Mouse (Mus musculus) fat pad, adult 2 months (tissue): ENCODE data around the gene Smim5.

Source experiments
- DNase-seq: peaks from one replicate; pipeline ENCODE4 v3.0.0-alpha.2; 2011; ENCODE audit warnings: low read depth, low spot score; ENCODE audit errors: extremely low read depth

Gene Smim5

DNA sequence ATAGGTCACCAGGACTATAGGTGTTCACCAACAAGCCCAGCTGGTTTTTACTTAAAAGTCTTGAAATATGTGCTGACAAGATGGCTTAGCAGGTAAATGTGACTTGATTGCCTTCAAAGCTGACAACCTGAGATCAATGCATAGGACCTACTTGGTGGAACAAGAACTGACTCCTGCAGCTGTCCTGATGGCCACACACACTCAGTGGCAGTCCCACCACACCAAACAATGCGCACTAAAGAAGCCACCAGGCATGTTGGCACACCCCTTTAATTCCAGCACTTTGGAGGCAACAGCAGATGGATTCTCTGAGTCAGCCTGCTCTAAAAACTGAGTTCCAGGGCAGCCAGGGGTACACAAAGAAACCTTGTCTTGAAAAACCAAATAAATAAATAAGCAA is 22.2 kb downstream of the Smim5 start:
- DNase-seq: no peak

DNA sequence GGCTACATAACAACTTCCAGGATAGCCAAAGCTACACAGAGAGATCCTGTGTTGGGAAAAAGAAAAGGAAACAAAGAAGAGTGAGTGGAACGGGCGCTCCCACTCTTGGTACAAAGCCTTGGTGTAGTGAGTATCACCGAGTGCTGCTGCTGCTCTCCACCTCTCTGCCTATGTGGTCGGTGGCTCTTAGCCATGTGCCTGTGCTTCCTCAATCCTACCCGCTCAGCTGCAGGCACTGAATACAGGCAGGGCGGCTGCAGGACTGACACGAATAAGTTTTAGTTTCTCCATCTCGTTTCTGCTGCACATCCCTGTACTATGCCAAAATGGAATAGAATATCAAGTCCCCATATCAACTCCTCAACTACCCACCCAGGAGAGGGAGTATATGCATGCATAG is 29.3 kb downstream of the Smim5 start:
- DNase-seq: no peak

DNA sequence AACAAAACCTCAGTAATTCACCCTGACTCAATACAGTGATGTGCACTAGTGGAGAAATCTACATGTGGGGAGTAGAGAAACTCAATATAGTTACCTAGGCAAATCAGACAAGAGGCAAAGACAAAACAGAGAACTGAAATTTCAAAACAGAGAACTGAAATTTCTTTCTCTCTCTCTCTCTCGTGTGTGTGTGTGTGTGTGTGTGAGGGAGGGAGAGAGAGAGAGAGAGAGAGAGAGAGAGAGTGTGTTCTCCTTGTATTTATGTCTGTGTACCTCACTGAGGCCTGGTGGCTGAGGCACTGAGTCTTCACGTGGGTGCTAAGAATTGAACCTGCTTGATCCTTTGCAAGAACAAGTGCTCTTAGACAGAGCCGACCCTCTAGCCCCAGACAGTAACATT is 30.1 kb downstream of the Smim5 start:
- no peak for DNase-seq

DNA sequence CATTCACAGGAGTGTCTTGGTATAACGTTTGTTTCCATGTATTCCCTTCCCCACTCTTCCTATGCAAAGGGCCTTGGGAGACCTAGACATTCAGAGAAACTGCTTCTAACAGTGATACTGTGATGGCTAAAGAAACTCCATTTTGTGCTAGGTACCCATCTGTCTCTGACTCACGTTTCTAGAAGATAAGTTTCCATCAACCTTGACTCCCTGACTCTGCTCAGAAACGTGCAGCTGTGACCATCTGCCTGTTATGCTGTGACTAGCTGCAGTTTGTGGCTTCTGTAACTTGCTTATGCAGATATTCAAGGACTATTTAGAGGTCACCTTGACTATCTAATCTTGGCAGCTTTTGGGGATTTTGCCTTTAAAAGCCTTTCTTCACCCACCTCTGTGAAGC is 31.5 kb downstream of the Smim5 start:
- no peak for DNase-seq

DNA sequence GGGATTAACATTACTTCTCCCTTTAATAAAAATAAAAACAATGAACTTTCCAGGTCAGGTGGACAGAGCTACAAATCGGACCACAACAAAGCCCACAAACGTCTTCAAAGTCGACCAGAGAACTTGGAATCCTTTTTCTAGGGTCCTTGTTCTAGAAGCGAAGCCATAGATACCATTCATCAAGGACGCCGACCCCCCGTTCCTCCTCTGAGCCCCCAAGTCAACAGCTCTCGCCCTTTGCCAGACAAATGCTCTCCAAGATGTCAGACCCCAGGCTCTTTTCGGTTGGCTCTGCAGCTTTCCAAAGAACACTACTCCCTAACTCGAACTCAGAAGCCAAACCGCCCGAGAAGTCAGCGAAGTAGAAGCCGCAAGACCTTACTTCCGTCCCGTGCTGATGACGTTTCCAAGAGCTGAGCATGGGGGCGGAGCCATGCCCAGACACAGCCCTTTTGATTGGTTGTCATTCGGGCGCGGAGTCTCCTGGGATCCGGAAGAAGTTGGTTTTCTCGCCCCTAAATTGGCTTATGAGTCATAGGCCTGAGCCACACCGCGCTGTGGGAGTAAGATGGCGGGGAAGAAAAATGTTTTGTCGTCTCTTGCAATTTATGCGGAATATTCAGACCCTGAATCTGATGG is 33.5 kb downstream of the Smim5 start, which contains the start of the genes Sap30bp and Recql5:
Gene Sap30bp, plus strand, starts transcription at position 175 of the 639 bp plus-strand sequence.
Gene Recql5, minus strand, starts transcription at position 370 of the 639 bp plus-strand sequence.
- DNase-seq: peak; percentile 84

DNA sequence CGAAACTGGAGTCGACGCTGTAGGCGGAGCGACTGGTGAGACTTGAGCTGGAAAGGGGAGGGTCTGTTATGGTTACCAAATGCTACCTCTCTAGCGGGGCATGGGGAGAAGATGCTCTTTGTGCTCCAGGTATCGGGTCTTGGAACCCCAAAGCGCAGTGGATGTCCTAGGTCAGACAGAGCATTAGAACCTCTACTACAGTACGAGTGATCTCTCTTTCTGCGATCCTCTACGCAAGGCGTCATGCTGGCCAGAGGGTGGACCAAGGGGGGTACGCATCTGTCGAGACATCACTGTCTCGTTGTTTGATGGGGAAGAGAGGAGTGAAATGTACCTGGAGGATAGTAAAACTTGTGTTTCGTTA is 34.0 kb downstream of the Smim5 start:
- no peak for DNase-seq

DNA sequence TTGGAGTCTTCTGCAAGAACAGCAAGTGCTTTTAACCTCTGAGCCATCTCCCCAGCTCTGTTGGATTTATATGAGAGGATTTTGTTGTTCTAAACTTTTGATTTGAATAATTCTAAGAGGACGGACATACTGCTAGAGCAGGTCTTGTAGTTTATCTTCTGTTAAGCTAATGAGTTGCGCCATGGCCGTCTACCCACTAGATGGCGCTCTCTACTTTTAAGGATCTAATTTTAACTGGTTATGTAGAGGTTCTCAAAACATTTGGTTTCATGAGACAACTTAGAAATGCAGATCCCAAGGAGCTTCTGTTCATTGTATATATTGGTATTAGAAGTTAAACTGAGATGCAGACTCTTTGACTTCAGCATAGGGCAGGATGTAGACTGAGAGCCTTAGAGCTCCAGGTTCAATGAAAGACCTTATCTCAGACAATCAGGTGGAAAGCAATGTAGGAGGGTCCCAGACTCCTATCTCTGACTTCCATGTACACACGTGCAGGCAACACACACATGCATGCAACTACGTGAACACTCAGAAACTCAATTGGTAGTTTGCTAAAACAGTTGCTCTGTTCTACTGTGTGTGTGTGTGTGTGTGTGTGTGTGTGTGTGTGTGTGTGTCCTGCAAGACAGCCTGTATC is 40.0 kb downstream of the Smim5 start:
- no peak for DNase-seq

DNA sequence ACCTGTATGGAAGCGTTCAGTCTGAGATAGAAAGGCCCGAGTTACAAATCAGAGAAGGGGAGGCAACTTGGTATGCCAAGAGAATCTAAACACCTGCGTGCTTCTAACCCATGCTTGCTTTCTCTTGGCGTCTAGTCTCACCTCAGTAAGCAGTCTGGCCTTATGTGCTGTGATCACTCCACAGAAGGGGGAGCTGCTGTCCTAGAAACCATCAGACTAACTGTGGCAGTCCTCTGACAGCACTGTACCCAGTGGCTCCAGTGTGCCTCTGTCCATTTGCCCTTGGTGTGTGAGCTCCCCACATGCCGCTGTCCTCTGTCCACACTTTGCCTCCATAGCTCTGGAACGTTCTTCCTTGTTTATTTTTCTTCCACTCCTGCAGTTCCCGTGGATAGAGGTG is 42.2 kb downstream of the Smim5 start:
- no peak for DNase-seq

DNA sequence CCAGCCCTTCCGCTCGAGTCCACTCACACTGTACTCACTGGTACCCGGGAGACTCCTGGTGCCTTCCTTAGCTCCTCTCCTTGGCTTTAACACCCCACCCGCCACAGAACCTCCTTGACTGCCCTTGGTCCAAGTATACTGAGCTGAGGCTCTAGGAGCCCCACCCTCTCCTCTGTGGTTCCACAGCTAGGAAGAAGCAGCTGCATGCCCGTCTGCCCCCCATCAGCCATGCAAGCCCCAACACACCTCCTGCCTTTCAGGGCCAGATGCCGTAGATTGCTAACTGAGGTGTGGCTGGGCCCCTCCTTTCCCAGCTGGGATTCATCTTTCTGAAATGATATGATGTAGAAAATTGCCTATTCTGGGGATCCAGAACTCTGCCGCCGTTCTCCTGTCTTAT is 45.5 kb downstream of the Smim5 start:
- DNase-seq: no peak

DNA sequence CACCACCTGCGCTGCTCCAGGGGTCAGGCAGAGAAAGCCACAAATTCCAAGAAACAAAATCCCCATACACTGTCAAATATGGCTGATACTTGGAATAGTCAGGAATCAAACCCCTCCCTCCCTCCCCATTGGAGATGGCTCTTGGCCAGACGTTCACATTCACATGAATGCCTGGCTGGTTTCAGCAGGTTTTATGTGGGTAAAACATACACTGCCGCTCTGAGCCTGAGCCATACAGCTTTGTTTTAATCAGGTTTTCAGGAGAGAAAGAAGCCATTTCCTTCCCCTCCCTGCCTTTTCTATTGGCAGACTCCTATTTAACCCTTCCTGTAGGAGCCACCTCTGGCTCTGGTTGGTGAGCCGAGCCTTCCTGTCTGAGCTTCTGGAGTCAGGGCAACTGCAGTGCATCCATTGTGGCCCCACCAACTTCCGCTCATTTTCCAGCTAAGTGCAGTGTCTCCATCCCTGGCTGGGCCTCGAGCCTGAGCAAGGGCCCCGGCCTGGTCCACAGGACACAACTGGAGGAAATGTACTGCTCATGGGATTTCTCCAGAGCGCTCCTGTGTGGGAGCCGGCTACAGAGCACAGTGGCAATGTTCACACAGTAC is 46.6 kb downstream of the Smim5 start:
- no peak for DNase-seq

DNA sequence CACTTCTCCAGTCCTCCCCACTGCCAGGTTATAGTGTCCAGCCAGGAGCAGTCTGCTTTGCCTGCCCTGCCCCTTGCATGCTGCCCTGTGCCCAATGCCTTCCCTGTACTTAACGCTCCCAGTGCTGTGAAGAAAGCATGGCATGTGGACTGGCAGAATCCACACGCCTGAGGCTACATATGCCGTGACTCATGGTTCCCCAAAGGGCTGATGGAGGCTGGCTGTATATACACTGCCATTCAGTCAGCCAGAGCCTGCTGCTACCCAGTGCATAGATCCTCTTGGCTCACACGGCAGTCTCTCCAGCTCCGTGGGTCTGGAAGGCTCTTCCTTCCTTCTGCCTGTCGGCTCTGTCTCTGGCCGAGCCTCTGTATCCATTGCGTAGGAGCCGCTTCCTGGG is 48.5 kb downstream of the Smim5 start:
- DNase-seq: no peak

DNA sequence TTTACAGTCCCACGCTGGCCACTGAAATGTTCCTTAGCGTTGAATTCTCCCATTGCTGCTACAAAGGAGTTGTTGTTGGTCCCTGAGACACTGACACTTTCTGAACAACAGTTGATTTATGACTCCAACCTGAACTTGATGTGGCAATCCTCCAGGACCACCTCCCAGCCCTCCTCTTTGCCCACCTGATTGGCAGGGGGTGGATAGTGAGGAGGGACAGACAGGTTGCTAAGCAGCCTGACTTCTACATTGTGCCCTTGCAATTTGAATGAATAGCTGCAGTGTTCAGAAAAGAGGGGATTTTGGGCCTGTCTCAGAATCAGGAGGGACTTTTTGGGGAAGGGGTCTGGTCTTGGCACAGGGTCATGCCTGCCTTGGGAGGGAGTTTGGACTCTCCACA is 51.0 kb downstream of the Smim5 start:
- DNase-seq: no peak

DNA sequence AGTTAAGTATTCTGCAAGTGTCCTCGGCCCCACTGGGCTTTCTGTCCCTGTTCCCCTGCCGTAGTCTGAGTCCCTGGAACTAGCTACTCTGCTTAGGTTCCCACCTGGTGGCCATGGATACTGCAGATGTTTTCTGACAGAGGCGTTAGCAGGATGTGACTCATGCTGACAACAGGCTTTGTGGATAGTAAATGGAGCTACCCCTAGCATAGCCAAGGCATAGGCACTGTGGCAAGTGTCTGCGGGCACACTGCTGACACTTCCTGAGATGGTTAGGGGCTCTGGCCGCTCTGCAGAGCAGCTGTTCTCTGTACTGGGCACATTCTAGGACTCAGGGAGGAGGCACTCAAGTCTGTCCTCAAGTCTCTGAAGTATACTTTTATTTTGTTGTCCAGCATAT is 54.9 kb downstream of the Smim5 start:
- no peak for DNase-seq

DNA sequence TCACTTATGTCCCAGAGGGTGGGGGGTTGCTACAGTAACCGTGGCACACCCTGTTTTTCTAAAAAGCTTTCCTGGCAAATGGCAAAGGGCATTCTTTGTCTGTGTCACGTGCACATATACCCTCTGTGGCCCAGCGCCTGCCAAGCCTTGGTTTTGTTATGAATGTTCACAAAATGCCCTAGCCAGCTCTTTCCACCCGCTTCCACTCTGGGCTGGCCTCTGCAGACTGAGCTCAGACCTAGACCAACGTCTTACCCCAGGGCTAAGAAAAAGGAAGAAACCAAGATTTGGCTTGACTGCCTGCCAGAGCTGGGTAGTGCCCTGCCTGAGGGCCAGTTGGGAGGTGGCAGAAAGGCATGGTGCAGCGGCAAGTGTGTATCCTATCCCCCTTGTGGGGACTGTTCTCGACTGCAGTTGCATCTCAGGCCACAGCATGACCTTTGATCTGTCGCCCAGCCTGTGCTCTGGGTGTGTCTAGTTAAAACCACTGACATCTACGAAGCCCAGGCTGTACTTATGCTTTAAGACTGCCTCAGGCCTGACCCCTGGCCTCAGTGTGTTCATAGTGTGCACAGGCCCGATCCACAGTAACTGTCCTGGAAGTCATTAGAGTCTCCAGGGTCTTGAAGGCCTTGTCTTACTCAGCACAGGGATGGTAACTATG is 55.6 kb downstream of the Smim5 start:
- DNase-seq: no peak
